Mouse (Mus musculus): ENCODE results near the gene 4931406C07Rik.
A peak's percentile ranks its signal among the peaks of the same experiment; 100 is the strongest.

Gene 4931406C07Rik

DNA sequence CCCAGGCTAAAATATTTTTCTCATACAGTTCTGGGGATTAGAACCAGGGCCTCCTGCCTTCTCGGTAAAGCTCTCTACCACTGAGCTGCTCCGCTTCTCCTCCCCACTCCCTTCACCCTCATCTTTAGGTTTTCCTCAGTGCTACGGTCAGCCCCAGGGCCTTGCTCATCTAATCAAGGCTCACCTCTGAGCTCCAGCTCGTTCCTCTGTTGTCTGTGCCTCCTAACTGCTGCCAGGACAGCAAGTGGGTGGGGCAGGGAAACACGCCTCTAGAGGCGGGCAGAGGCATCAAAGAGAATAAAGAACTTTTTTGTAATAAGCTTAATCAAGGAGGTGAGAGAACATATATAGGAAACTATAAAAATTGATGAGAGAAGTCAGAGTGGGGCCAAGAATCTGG, 18.4 kb downstream of the 4931406C07Rik start:
- DNase-seq, result no peak

DNA sequence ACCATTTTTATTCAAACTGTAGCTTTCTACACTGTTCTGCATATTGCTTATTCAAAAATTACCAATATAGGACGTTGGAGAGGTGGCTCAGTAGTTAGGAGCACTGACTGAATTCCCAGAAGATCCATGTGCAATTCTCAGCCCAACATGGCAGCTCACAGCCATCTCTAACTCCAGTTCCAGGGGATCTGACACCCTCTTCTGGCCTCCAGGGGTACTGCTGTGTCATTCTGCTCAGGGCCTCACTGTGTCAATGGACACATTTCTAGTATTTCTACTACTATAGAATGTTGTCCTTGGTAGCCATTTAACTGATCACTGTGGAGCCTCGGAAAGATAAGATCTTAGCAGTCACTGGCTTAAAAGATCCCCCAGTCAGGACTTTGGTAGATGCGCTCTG, 20.8 kb downstream of the 4931406C07Rik start:
- DNase-seq, result peak; percentile 22

DNA sequence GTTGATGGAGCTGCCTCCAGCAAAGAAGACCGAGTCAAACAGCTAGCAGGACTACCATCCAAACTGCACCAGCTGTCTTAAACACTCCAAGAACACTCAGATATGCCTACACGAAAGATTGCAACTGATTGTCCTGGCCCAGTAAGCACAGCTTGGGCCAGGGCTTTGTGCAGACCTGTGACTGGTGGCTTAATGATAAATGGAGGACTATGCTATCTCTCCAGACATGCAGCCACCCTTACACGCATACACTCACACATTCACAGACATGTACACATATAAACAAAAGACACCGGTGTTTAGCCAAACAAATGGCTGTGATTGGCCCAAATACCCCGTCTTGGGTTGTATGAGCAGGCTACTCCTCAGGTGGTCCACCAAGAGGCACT, 25.8 kb downstream of the 4931406C07Rik start:
- no peak for DNase-seq

DNA sequence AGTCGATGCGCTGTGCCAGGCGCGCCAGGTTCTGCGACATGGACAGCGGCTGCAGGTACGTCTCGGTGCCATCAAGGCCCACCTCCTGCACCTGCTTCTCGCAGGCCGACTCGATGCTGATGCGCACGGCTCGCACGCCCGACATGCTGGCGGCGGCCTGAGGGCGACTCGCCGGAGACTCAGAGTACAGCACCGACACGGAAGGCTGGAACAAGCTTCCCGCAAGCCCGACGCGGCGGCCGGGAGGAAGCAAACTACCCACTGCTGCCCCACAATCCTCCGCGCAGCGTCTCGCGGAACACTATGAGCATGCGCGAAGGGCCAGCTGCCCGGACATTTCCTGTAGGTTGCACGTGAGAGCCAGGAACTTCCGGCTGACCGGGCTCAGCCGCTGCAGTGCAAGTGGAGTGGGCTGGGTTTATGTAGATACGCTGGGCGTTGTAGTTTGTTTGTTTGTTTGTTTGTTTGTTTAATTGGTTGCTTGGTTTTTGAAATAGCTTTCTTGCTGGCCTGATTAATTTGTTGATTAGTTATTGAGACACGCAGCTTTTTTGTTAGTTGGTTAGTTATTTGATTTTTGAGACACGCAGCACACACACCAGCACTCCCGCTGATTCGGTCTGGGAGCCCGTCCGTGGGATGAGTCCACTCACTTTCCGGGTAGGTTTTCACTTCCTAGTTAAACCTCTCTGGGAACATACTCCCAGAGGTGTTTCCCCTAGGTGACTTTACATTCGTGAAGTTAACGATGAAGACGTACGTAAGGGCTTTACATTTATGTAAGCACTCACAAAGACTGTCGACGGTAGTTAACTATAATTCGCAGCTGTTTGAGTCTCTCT, 26.4 kb downstream of the 4931406C07Rik start, which contains the start of gene Med17:
Med17 (minus strand) TSS at position 283 of the 842 bp plus-strand sequence.
- DNase-seq, result peak; percentile 91

DNA sequence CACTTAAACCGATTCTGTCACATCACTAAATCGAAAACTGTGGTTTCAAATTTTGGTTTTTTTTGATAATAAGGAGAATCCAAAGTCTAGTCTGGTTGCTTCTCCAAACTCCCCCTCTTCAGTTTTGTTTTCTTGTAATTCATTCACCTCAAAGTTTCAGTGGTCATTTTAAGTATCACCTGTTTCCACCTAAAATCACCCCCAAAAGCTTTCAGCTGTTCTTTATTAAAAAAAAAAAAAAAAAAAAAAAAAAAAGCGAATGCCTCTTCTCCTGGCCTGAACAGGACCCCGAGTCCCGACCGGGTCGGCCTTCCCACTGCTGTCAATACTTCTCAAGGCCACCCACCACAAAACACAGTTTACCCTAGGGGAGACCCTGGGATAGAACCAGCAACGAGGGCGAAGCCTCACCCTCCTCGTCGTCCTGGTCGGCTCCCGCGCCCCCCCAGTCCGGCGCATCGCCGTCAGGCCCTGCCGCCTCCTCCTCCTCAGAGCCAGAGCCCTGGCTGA, 27.1 kb downstream of the 4931406C07Rik start:
- no peak for DNase-seq

DNA sequence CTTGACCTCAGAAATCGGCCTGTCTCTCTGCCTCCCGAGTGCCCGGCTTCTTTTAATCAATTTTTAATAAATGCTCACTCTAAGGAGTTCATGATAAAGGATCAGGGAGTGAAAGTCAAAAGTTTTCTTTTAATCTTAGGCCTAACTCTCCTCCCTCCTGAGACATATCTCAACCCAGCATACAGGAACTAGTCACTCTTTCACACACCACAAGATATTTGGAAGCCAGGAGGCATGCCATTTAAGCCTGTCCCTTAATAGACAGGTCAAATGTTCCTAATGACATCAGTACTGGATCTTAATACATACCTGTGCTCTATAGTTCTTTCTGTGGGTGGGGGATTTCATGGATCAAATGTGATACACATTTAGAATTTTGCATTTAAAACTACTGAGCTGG, 27.9 kb downstream of the 4931406C07Rik start:
- no peak for DNase-seq

DNA sequence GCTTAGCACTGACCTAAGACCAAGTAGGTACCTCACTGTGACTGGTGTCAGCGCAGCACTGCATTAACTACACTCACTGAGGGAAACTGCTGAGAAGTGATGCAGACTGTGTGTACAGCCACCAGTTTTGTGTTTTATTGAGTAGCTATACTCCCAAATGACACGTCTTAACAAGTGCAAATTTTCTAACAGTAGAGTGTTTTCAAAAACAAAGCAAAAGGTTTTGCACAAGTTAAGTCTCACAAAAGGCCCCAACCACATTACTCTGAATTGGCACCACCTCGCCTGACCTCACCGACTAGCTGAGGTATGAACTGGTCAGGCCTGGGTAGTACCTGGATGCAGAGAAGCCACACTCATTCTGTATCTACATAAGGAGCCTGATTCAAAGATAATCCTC, 29.4 kb downstream of the 4931406C07Rik start:
- DNase-seq, result no peak

DNA sequence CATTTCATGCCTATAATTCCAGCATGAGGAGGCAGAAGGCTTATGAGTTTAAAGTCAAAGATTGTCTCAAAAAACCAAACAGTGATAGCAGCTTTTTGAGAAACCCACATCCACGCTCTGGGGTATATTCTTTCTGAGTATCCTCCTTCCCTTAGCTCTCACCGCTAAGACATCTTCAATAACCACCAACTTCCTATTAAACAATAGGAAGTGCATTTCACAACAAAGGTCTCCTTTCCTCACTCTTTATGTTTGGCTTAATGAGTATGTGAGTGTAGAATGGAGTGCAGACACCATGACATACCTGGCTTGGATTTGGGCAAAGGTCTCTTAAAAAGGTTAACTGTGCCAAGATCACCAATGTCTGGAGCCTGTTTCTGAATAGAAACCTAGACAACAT, 32.3 kb downstream of the 4931406C07Rik start:
- no peak for DNase-seq

DNA sequence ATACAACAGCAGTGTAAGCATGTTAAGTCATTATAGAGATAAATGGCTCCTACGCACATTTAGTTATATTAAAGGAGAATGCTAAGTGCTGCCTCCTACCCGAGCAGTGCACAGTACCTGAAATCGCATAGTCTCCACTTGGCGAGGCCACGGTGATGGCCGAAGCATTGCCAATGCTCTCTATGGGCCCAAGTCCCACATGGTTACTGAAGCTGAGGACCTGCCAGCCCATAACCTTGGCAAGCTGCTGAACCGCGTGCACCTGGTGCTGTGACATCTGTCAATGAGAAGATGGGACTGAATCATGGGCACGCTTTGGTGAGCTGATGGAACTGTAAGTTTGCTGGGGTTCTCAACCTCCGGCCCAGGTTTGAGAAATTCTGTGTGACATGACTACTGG, 42.8 kb downstream of the 4931406C07Rik start:
- no peak for DNase-seq

DNA sequence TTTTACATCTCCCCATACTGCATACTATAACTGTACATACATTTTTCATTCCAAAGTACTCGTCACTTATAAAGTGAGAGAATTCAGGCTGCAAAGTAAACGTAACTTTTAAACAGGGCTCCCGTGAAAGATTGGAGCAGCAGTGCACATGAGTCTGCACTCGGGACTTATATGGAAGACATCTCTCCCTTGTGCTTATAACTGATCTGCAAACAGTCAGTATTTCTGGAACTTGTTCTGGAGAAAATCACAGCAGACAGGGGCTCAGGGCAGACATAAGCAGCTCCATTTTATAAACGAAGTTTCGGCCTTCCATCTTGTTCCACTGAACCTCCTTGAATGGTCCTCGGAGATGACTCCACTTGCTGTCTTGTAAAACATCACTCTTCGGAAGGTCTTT, 44.3 kb downstream of the 4931406C07Rik start:
- DNase-seq, result no peak

DNA sequence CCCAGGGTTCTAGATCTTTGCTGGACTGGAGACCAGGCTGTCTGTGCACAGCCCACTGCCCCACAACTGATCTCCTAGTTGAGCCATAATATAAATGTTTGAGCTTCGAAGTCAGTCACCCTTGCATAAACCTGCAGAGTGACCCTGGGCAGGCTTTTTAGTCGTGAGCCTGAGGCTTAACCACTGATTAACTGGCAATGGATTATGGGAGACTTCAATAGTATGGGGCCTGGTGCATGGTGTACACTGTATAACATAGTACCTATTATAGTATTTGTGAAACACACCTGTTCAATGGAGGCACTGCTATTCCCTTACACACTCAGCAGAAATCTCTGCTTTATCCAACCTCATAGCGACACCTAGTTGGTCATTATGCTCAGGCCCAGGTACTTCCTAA, 50.0 kb downstream of the 4931406C07Rik start:
- DNase-seq, result no peak

DNA sequence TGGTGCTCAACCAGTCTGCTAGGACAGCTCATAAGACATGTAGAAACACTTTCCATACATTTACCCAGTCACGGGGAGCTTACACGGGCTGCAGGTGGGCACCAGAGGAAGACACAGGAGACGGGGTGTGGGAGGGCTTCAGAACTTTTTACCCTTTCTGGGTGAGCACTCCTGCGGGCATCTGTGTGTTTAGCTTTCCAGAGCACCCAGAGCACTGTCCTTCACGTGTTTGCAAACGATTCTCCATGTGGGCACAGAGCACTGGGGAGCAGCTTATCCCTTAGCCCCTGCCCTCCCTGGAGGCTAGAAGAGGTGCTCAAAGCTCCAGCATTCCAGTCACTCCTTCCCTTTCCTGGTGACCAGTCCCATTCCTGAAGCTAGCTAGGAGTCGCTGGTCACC, 51.7 kb downstream of the 4931406C07Rik start:
- no peak for DNase-seq

DNA sequence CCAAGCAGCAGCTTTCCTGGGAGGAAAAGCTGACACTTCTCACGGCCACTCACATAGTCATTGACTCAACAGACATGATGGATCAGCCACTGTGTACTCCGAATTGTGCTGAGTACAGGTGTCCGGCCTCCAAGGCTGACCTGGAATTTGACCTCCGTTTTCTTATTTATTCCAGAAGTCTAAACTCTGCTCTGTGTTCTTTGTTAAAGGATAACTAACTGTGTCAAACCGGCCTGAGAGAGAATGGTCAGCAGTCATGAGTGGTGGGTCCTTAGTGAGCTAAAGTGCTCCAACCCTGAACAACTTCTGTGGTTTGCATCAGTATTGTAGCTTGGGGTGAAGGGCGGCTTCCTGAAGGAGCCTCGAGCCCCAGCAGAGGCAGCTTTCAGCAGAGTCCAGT, 54.1 kb downstream of the 4931406C07Rik start:
- DNase-seq, result no peak

DNA sequence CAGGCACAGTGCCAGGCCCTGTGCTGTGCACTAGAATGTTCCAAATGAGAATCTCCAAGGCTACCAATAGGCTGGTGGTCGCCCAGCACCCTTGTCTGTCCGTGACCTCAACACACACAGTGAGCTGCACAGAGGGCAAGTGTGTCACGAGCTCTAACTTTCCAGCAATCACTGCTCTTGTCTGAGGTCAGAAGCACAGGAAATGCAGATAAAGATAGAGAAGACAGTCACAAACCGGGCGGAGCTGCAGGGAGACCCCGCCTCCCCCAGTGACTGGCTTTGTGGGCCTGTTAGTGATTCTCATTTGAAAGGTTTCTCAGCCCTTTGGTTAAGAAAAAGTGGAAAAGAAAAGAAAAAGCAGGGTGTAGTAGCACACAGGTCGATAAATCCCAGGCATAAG, 55.9 kb downstream of the 4931406C07Rik start:
- DNase-seq, result no peak

DNA sequence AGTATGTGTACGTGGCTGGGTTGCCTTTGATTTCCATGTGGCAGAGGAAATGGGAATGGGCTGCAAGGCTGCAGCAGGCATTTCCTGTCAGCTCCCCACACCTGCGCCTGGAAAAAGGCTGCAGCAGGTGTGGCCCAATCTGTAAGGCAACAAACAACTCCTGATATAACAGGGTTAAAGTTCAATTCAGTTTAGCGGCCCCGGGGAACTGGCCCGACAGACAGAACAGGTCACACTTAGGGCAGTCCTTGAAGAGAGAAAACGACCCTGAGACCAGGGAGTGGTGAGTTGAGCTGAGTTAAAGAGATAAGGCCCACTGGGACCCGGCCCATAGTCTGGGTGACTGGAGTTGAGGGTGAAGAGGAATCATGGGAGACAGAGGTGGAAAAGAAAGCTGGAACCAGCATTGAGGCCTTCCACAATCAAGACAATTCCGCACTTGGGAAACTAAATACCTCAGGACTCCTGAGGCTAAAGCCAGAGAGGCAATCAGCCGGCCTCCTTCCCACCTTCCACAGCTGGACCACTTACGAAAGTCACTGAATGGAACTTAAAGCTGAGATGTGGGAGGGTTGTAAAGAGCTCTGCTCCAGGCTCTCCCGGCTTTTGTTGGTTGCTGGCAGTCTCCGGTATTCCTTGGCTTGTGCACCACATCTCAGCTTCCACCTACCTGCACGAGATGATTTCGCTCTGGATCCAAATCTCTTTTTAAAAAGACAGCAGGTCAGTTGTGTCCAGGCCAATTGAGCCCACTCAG, 60.8 kb downstream of the 4931406C07Rik start:
- DNase-seq, result no peak

DNA sequence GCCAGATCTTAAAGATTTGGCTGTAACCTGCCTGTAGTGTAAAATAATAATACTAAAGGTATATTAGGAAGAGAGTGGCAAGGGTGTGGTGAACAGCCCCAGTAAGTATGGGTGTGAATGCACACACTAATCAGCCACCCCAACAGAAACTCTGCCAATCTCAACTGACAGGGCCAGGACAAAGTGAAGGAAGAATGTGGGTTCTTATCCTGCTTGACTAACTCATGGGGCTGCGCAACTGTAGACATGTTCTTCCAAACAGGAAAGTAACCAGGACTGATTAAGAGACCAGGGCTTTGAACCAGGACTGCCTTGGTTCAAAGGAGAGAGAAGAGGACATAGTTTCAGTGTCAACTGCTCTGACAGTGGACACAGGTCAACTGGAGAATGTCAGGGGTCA, 64.1 kb downstream of the 4931406C07Rik start:
- DNase-seq, result no peak

DNA sequence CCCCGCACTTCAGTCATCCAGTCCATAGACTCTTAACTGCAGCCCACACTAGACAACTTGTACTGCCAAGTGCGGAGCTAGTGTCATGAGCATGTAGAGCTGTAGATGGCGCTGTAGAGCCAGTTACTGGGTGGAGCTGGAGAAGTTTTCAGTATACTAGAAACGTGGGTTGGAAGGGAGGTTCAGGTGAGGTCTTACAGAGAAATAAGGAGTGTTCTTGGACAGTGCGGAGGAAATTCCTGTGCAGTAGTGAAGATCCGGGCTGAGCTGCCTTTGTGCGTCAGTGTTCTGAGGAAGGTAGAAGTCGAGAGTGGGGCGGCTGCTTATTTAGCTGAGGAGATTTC, 64.7 kb downstream of the 4931406C07Rik start:
- peak; percentile 33 for DNase-seq

DNA sequence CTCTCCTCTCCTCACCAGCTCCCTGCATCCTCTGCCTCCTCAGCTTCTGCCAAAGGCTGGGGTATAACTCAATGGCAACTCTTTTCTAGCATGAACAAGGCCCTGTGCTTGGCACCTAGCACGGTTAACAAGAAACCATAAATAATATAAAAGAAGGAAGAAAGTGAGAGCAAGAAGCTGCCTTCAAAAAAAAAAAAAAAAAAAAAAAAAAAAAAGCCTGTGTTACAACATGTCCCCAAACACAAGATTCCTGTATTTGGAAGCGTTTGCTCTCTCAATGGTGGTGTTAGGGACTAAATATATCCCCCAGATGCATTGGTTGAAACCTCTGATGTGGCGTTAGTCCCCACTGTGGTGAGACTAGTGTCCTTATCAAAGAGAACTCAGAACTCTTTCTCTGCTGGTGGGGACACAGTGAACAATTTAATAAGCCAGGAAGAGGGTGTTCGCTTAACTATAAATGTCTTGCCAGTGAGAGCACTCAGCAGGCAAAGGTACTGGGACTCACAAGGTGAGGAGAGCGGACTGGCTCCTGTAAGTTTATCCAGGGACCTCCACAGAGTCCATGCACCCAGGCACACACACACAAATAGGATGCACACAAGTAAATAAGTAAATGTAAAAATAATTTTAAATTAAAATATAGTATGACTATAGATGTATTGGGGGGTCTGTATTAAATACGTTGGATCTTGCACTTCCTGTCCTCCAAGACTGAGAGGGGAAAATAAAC, 65.2 kb downstream of the 4931406C07Rik start:
- DNase-seq, result no peak

DNA sequence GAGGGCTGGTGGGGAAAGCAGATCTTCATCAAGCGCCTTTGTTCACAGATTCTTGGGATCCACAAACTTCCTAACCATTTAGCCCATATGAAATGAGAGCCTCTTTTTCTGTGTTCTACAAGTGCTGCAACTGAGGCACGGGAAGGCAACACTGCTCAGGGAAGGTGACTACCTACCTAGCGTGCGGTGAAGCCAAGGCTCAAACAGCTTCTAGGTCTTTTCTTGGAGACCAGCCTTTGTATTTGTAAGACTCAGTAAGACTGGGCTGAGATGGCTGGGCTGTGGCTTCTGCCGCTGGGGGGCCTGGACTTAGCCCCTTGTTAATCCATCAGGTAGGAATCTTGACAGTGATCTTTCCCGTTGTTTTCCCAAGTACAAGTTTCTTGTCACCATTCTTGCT, 66.2 kb downstream of the 4931406C07Rik start:
- no peak for DNase-seq

DNA sequence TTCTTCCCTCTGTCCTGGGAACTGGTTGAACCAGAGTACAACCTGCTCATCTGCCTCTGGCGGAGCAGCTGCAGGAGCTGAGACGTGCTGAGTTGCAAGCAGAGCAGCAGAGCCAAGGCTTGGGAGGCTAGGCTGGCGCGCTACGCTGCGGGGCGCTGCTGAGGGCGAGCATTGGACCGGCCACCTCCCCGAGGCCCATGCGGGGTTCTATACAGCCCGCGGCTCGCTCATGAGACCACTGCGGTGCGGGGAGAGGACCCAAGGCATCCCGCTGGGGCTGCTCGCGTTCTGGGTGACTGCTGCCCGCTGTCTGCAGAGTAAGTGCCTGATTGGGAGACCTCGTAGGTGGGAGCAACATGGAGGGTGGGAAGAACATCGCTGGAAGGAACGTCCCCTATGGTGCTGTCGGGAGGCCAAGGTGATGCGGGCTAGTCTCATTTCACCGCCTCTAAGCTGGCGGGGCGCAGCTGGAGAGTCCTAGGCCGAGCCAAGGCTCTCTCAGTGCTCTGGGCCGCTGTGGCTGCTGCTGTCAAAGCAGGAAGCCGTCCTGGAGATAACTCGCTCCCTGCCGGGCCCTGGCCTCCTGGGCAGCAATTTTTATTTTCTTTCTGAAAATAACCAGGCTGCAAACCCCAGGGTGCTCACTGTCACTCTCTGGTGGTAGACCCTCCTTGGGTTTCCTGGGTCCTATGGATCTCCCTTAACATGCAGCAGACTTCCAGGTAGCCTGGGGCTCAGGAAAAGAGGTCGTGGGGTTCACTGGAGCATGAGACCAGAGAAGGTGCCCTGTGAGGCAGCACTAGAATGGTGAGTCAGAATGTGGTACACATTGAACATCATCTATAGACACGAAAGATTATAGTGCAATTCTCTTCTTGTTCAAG, 67.0 kb downstream of the 4931406C07Rik start, which contains the start of gene Vstm5:
Vstm5 (plus strand) TSS at position 4 of the 884 bp plus-strand sequence.
- no peak for DNase-seq

DNA sequence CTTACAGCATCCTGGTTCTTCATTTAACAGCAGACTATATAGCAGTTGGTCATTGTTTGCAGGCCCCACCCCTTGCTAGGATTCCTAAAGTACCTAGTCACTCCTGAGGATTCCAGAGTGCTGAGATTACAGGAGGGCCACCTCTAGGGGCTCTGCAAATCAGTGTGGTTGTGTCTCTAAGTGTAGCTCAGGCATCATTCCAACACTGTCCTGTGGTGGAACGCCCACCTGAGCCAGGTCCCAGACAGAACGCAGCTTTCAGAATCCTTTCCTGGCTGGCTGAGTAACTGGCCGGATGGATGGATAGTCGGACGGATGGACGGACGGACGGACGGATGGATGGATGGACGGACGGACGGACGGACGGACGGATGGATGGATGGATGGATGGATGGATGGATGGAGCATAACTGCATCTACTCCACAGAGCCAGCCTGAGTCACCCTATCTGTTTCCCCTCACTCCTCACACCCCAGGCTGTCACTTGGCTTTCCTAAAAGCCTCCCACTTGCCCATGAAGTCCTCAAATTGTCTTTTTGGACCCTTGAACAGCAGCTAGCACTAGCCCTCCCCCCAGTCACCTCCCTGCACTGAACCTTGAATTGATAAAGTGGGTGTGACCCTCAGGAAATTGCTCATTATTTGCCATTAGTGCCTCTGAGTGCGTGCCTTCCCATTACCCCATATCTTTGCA, 67.8 kb downstream of the 4931406C07Rik start:
- DNase-seq, result no peak
